Mouse (Mus musculus) kidney, adult 2 months (tissue): Measurements from ENCODE around the gene Slfn14.

Experiments used
- CTCF ChIP-seq: fragments of 200-500 bp; conservative IDR thresholded peaks from 2 replicates; pipeline ENCODE4 v1.5.1; 2011; ENCODE audit warnings: low read depth, mild to moderate bottlenecking, control low read depth, low read length, moderate library complexity, mixed read lengths; ENCODE audit not compliant: insufficient read depth, insufficient read length
- POLR2A ChIP-seq: fragments of 200-500 bp; IDR thresholded peaks from one replicate; pipeline ENCODE4 v1.6.1; 2011; ENCODE audit warnings: low read depth, low read length, control low read depth

GRCm38 (mm10) chr11:83302124-83302523 is 15.6 kb upstream of the Slfn14 start:
- TF ChIP-seq CTCF, result no peak
- no peak for TF ChIP-seq POLR2A
